Mouse (Mus musculus): ENCODE data around the gene Cap1. TPM values are rescaled to one million over a fixed set of nuclear protein-coding genes. Genes with fewer than 3 reads are reported as not detected.

The Cap1 gene
- polyA plus RNA-seq (2014; fragmentation: Nextera tagmentation; extraction: Ambion mirVana) = 70.2 and 74.6 TPM in 2 replicates

GRCm38 (mm10) chr4:122885768-122886578, at the start of gene Cap1:
Gene Cap1, minus strand, starts transcription at chr4:122886056.
- WGBS = 0% methylated on average over 49 of the region's 49 CpGs
- no peaks in the 10 kb centered on the region for H3K27me3 ChIP-seq (replicated peaks; ENCODE audit: control insufficient read depth, insufficient read depth, low read length)
- H3K4me1 ChIP-seq (ENCODE audit: control insufficient read depth, insufficient read depth, low read length) = peaks cover 19% of the 10 kb centered on the region
- ATAC-seq (ENCODE audit: low read depth) (peak; percentile 97), DNase-seq (ENCODE audit: low spot score) (peak; percentile 99)
- H3K36me3 ChIP-seq (ENCODE audit: control insufficient read depth, insufficient read depth, low read length) = no peaks in the 10 kb centered on the region
- peak within 1 kb of the TSS; percentile 99 for H3K27ac ChIP-seq (replicated peaks; ENCODE audit: low read depth, low read length)
- H3K9ac ChIP-seq (ENCODE audit: low read depth, low read length) = peak within 1 kb of the TSS; percentile 87
- H3K4me2 ChIP-seq (ENCODE audit: low read depth, low read length) = peak within 1 kb of the TSS; percentile 93
- H3K4me3 ChIP-seq (ENCODE audit: low read depth, low read length) = peak within 1 kb of the TSS; percentile 86
- no peaks in the 10 kb centered on the region for H3K9me3 ChIP-seq (ENCODE audit: control insufficient read depth, low read length)

GRCm38 (mm10) chr4:122933857-122934256, 48.0 kb upstream of the Cap1 start:
- no peaks in the 10 kb centered on the region for H3K36me3 ChIP-seq (ENCODE audit: control insufficient read depth, insufficient read depth, low read length)
- DNase-seq (ENCODE audit: low spot score) (no peak), ATAC-seq (ENCODE audit: low read depth) (no peak)
- H3K27ac ChIP-seq (replicated peaks; ENCODE audit: low read depth, low read length) = no peak overlapping the region
- H3K4me3 ChIP-seq (ENCODE audit: low read depth, low read length) = no peak overlapping the region
- H3K9ac ChIP-seq (ENCODE audit: low read depth, low read length) = no peak overlapping the region
- WGBS = 33% methylated on average over 3 of the region's 3 CpGs
- H3K9me3 ChIP-seq (ENCODE audit: control insufficient read depth, low read length) = no peaks in the 10 kb centered on the region
- H3K4me1 ChIP-seq (ENCODE audit: control insufficient read depth, insufficient read depth, low read length) = no peaks in the 10 kb centered on the region
- no peak overlapping the region for H3K4me2 ChIP-seq (ENCODE audit: low read depth, low read length)
- no peaks in the 10 kb centered on the region for H3K27me3 ChIP-seq (replicated peaks; ENCODE audit: control insufficient read depth, insufficient read depth, low read length)

GRCm38 (mm10) chr4:122933051-122933591, 47.3 kb upstream of the Cap1 start:
- 61% methylated on average over 3 of the region's 3 CpGs for WGBS
- Histone ChIP-seq H3K9ac (ENCODE audit: low read depth, low read length) (no peak overlapping the region), H3K27me3 (replicated peaks; ENCODE audit: control insufficient read depth, insufficient read depth, low read length) (no peaks in the 10 kb centered on the region), H3K9me3 (ENCODE audit: control insufficient read depth, low read length) (no peaks in the 10 kb centered on the region), H3K36me3 (ENCODE audit: control insufficient read depth, insufficient read depth, low read length) (no peaks in the 10 kb centered on the region), H3K4me3 (ENCODE audit: low read depth, low read length) (no peak overlapping the region), H3K4me1 (ENCODE audit: control insufficient read depth, insufficient read depth, low read length) (no peaks in the 10 kb centered on the region), H3K4me2 (ENCODE audit: low read depth, low read length) (no peak overlapping the region), H3K27ac (replicated peaks; ENCODE audit: low read depth, low read length) (no peak overlapping the region)
- ATAC-seq (ENCODE audit: low read depth) (no peak), DNase-seq (ENCODE audit: low spot score) (no peak)

- no peak overlapping the region for H3K27ac ChIP-seq (replicated peaks; ENCODE audit: low read depth, low read length)
- H3K4me2 ChIP-seq (ENCODE audit: low read depth, low read length) = no peak overlapping the region
- H3K9ac ChIP-seq (ENCODE audit: low read depth, low read length) = no peak overlapping the region
- DNase-seq (ENCODE audit: low spot score) (no peak), ATAC-seq (ENCODE audit: low read depth) (no peak)
- no peaks in the 10 kb centered on the region for H3K4me1 ChIP-seq (ENCODE audit: control insufficient read depth, insufficient read depth, low read length)
- H3K27me3 ChIP-seq (replicated peaks; ENCODE audit: control insufficient read depth, insufficient read depth, low read length) = no peaks in the 10 kb centered on the region
- no peaks in the 10 kb centered on the region for H3K9me3 ChIP-seq (ENCODE audit: control insufficient read depth, low read length)
- WGBS = 69% methylated on average over 8 of the region's 8 CpGs
- no peaks in the 10 kb centered on the region for H3K36me3 ChIP-seq (ENCODE audit: control insufficient read depth, insufficient read depth, low read length)
- no peak overlapping the region for H3K4me3 ChIP-seq (ENCODE audit: low read depth, low read length)
Observed at GRCm38 (mm10) chr4:122932239-122932978, 46.6 kb upstream of the Cap1 start.

- ATAC-seq (ENCODE audit: low read depth) (no peak), DNase-seq (ENCODE audit: low spot score) (no peak)
- Histone ChIP-seq H3K4me3 (ENCODE audit: low read depth, low read length) (no peak overlapping the region), H3K9ac (ENCODE audit: low read depth, low read length) (no peak overlapping the region), H3K36me3 (ENCODE audit: control insufficient read depth, insufficient read depth, low read length) (no peaks in the 10 kb centered on the region), H3K27me3 (replicated peaks; ENCODE audit: control insufficient read depth, insufficient read depth, low read length) (no peaks in the 10 kb centered on the region), H3K4me1 (ENCODE audit: control insufficient read depth, insufficient read depth, low read length) (no peaks in the 10 kb centered on the region), H3K4me2 (ENCODE audit: low read depth, low read length) (no peak overlapping the region), H3K9me3 (ENCODE audit: control insufficient read depth, low read length) (no peaks in the 10 kb centered on the region), H3K27ac (replicated peaks; ENCODE audit: low read depth, low read length) (no peak overlapping the region)
- WGBS = 82% methylated on average over 2 of the region's 2 CpGs
Observed at GRCm38 (mm10) chr4:122930939-122931590, 45.2 kb upstream of the Cap1 start.

- no peak overlapping the region for H3K27ac ChIP-seq (replicated peaks; ENCODE audit: low read depth, low read length)
- WGBS = 79% methylated on average over 15 of the region's 15 CpGs
Observed at GRCm38 (mm10) chr4:122923392-122924344, 37.8 kb upstream of the Cap1 start.

GRCm38 (mm10) chr4:122922841-122923240, 37.0 kb upstream of the Cap1 start:
- DNase-seq (ENCODE audit: low spot score) = no peak
- Histone ChIP-seq H3K4me1 (ENCODE audit: control insufficient read depth, insufficient read depth, low read length) (no peaks in the 10 kb centered on the region), H3K27me3 (replicated peaks; ENCODE audit: control insufficient read depth, insufficient read depth, low read length) (no peaks in the 10 kb centered on the region), H3K36me3 (ENCODE audit: control insufficient read depth, insufficient read depth, low read length) (no peaks in the 10 kb centered on the region), H3K9ac (ENCODE audit: low read depth, low read length) (no peak overlapping the region), H3K4me2 (ENCODE audit: low read depth, low read length) (no peak overlapping the region), H3K27ac (replicated peaks; ENCODE audit: low read depth, low read length) (no peak overlapping the region), H3K9me3 (ENCODE audit: control insufficient read depth, low read length) (no peaks in the 10 kb centered on the region), H3K4me3 (ENCODE audit: low read depth, low read length) (no peak overlapping the region)
- ATAC-seq (ENCODE audit: low read depth) = no peak
- 22% methylated on average over 1 of the region's 1 CpGs for WGBS

More at GRCm38 (mm10) chr4:122923392-122924344, 37.8 kb upstream of the Cap1 start:
- no peak for DNase-seq (ENCODE audit: low spot score)
- Histone ChIP-seq H3K4me3 (ENCODE audit: low read depth, low read length) (no peak overlapping the region), H3K27me3 (replicated peaks; ENCODE audit: control insufficient read depth, insufficient read depth, low read length) (no peaks in the 10 kb centered on the region), H3K36me3 (ENCODE audit: control insufficient read depth, insufficient read depth, low read length) (no peaks in the 10 kb centered on the region), H3K9me3 (ENCODE audit: control insufficient read depth, low read length) (no peaks in the 10 kb centered on the region), H3K4me1 (ENCODE audit: control insufficient read depth, insufficient read depth, low read length) (no peaks in the 10 kb centered on the region), H3K9ac (ENCODE audit: low read depth, low read length) (no peak overlapping the region), H3K4me2 (ENCODE audit: low read depth, low read length) (no peak overlapping the region)
- ATAC-seq (ENCODE audit: low read depth) = no peak

All from embryonic facial prominence, embryonic 14.5 days (tissue).